Mouse (Mus musculus) forebrain, embryonic 11.5 days (tissue): ENCODE data around the gene Fam50a. TPM values are rescaled to one million over a fixed set of nuclear protein-coding genes. Genes with fewer than 3 reads are reported as not detected.
A peak's percentile ranks its signal among the peaks of the same experiment; 100 is the strongest.

Experiments used
- ATAC-seq: fragments of 200-750 bp; cut with Nextera tagmentation; replicated peaks from 2 replicates; pipeline ENCODE4 v1.8.0; 2017; ENCODE audit warnings: moderate TSS enrichment; ENCODE audit not compliant: low FRiP score
- DNase-seq: peaks from one replicate; pipeline ENCODE4 v3.0.0-alpha.2; 2017; ENCODE audit warnings: low spot score
- H3K27ac ChIP-seq: fragments of 300-500 bp; sonication (generic); 2 replicates; pipeline ENCODE4 v1.5.1; 2014; ENCODE audit warnings: low read depth, low read length
- H3K27me3 ChIP-seq: fragments of 300-500 bp; sonication (generic); 2 replicates; pipeline ENCODE4 v1.6.1; 2014; ENCODE audit warnings: mild to moderate bottlenecking, low read length, mixed read lengths; ENCODE audit not compliant: control insufficient read depth, insufficient read depth
- H3K36me3 ChIP-seq: fragments of 300-500 bp; sonication (generic); 2 replicates; pipeline ENCODE4 v1.6.1; 2014; ENCODE audit warnings: mild to moderate bottlenecking, low read length, moderate library complexity, mixed read lengths; ENCODE audit not compliant: control insufficient read depth, insufficient read depth
- H3K4me1 ChIP-seq: fragments of 300-500 bp; sonication (generic); replicated peaks from 2 replicates; pipeline ENCODE4 v1.6.1; 2014; ENCODE audit warnings: low read length, mixed read lengths; ENCODE audit not compliant: control insufficient read depth, insufficient read depth
- H3K4me2 ChIP-seq: fragments of 300-500 bp; sonication (generic); 2 replicates; pipeline ENCODE4 v1.6.1; 2014; ENCODE audit warnings: low read depth, mild to moderate bottlenecking, low read length, moderate library complexity, mixed read lengths; ENCODE audit not compliant: severe bottlenecking
- H3K4me3 ChIP-seq: fragments of 300-500 bp; sonication (generic); 2 replicates; pipeline ENCODE4 v1.5.1; 2014; ENCODE audit warnings: low read depth, low read length
- H3K9ac ChIP-seq: fragments of 300-500 bp; sonication (generic); 2 replicates; pipeline ENCODE4 v1.6.1; 2014; ENCODE audit warnings: low read length
- H3K9me3 ChIP-seq: fragments of 300-500 bp; sonication (generic); 2 replicates; pipeline ENCODE4 v1.6.1; 2016; ENCODE audit warnings: low read length, mixed read lengths; ENCODE audit not compliant: control insufficient read depth
- WGBS: fragments of 180-500 bp; shearing (Covaris S2); extraction: QIAGEN DNeasy Blood & Tissue Kit; methylation state at CpG from one replicate; pipeline ENCODE4 v1.1.7; 2014; 5-methylcytosine and 5-hydroxymethylcytosine counted together
- microRNA-seq: library from miRNA; unstranded; fragments of <30 nt; microRNA quantifications from one replicate; pipeline ENCODE4, GENCODE M21; 2016; ENCODE audit not compliant: insufficient number of aligned reads
- polyA plus RNA-seq: library from polyadenylated mRNA; unstranded; fragments of >200 nt; fragmentation: Nextera tagmentation; extraction: Ambion mirVana; gene quantifications from 2 replicates; pipeline ENCODE4 v1.2.1, GENCODE M21; 2014

Gene Fam50a
- polyA plus RNA-seq, 1 experiment from 2014 or later = 62.5 TPM

GRCm38 (mm10) chrX:74367512-74367911 is 54.7 kb downstream of the Fam50a start:
- Histone ChIP-seq H3K4me3 (peak overlapping the region; percentile 45), H3K9me3 (no peaks in the 10 kb centered on the region), H3K27me3 (no peaks in the 10 kb centered on the region), H3K4me2 (peak overlapping the region; percentile 63), H3K27ac (no peak overlapping the region), H3K9ac (peak overlapping the region; percentile 69), H3K4me1 (no peaks in the 10 kb centered on the region), H3K36me3 (no peaks in the 10 kb centered on the region)
- WGBS = 77% methylated on average over 10 of the region's 10 CpGs
- no peak for DNase-seq
- no peak for ATAC-seq

GRCm38 (mm10) chrX:74368209-74368909 is 55.5 kb downstream of the Fam50a start:
- Histone ChIP-seq H3K4me1 (no peaks in the 10 kb centered on the region), H3K9me3 (no peaks in the 10 kb centered on the region), H3K4me3 (peak overlapping the region; percentile 45), H3K27ac (no peak overlapping the region), H3K9ac (peak overlapping the region; percentile 69), H3K4me2 (peak overlapping the region; percentile 63), H3K27me3 (no peaks in the 10 kb centered on the region), H3K36me3 (no peaks in the 10 kb centered on the region)
- DNase-seq = peak; percentile 77
- 10% methylated on average over 39 of the region's 49 CpGs for WGBS
- peak; percentile 72 for ATAC-seq

Small RNA genes lying within 50 kb of the gene (microRNA-seq; reads per million reads assigned to microRNA genes)
- gene Mir7091 (not detected), gene Mir7092 (not detected)

Other genes with a start within 250 kb of the Fam50a start
- gene Opn1mw, start 185.6 kb upstream of the Fam50a start, polyA plus RNA-seq = not detected in 2 replicates
- 17.0 and 19.8 TPM in 2 replicates for gene Mecp2, start 177.7 kb upstream of the Fam50a start, polyA plus RNA-seq
- not detected in 2 replicates for gene Tex28, start 145.2 kb upstream of the Fam50a start, polyA plus RNA-seq
- 0.28 TPM in 1 of 2 replicates, not detected in the other for gene Tktl1, start 135.8 kb upstream of the Fam50a start, polyA plus RNA-seq
- gene Flna, start 63.2 kb upstream of the Fam50a start, polyA plus RNA-seq = 242 and 249 TPM in 2 replicates
- gene Emd, start 58.3 kb upstream of the Fam50a start, polyA plus RNA-seq = 27.0 and 28.0 TPM in 2 replicates
- 614 and 677 TPM in 2 replicates for gene Rpl10, start 42.2 kb upstream of the Fam50a start, polyA plus RNA-seq
- 58.1 and 64.3 TPM in 2 replicates for gene Taz, start 31.1 kb upstream of the Fam50a start, polyA plus RNA-seq
- gene Dnase1l1, start 30.7 kb upstream of the Fam50a start, polyA plus RNA-seq = 3.5 and 5.2 TPM in 2 replicates
- gene Atp6ap1, start 15.9 kb upstream of the Fam50a start, polyA plus RNA-seq = 82.1 and 86.5 TPM in 2 replicates
- gene Gdi1, start 8.0 kb upstream of the Fam50a start, polyA plus RNA-seq = 396 and 419 TPM in 2 replicates
- 27.4 and 28.3 TPM in 2 replicates for gene Plxna3, start 16.0 kb downstream of the Fam50a start, polyA plus RNA-seq
- 118 and 121 TPM in 2 replicates for gene Lage3, start 40.6 kb downstream of the Fam50a start, polyA plus RNA-seq
- 72.8 and 72.9 TPM in 2 replicates for gene Ubl4a, start 60.2 kb downstream of the Fam50a start, polyA plus RNA-seq
- 8.6 and 9.9 TPM in 2 replicates for gene Slc10a3, start 60.3 kb downstream of the Fam50a start, polyA plus RNA-seq
- 27.3 and 27.6 TPM in 2 replicates for gene Fam3a, start 80.2 kb downstream of the Fam50a start, polyA plus RNA-seq
- gene Ikbkg, start 80.3 kb downstream of the Fam50a start, polyA plus RNA-seq = 22.2 and 22.9 TPM in 2 replicates
- 55.7 and 59.8 TPM in 2 replicates for gene G6pdx, start 116.2 kb downstream of the Fam50a start, polyA plus RNA-seq
- gene Gm6880, start 168.4 kb downstream of the Fam50a start, polyA plus RNA-seq = not detected in 2 replicates